Mouse (Mus musculus): ENCODE measurements around the gene Adh6b. TPM values are rescaled to one million over a fixed set of nuclear protein-coding genes. Genes with fewer than 3 reads are reported as not detected.

The Adh6b gene
- polyA plus RNA-seq, 1 experiment, result not detected

GRCm38 (mm10) chr3:138405840-138406239 is 64.3 kb downstream of the Adh6b start:
- H3K36me3 ChIP-seq (ENCODE audit: control insufficient read depth, insufficient read depth), result no peaks in the 10 kb centered on the region
- no peaks in the 10 kb centered on the region for H3K79me3 ChIP-seq (ENCODE audit: low read depth)
- no peak overlapping the region for H3K4me3 ChIP-seq (ENCODE audit: insufficient read depth, poor library complexity, severe bottlenecking)
- H3K79me2 ChIP-seq (ENCODE audit: control insufficient read depth, insufficient read depth), result no peaks in the 10 kb centered on the region
- no peak overlapping the region for H3ac ChIP-seq (ENCODE audit: control insufficient read depth, insufficient read length, low read depth)
- TF ChIP-seq MYOG (IDR thresholded peaks at IDR 0.05; ENCODE audit: control insufficient read depth, extremely low read depth, insufficient read length) (no peak), CEBPB (IDR thresholded peaks at IDR 0.05; ENCODE audit: low read depth) (no peak), USF1 (IDR thresholded peaks at IDR 0.05; ENCODE audit: low read depth) (no peak), MAX (IDR thresholded peaks at IDR 0.05) (no peak), MYOD1 (IDR thresholded peaks at IDR 0.05; ENCODE audit: control insufficient read depth, insufficient read length, low read depth) (no peak), FOSL1 (IDR thresholded peaks at IDR 0.05; ENCODE audit: insufficient read depth, low read length, poor library complexity, severe bottlenecking) (no peak), CTCF (IDR thresholded peaks at IDR 0.05; ENCODE audit: control insufficient read depth, insufficient read depth, insufficient read length) (no peak)
- H3K27me3 ChIP-seq (ENCODE audit: control insufficient read depth, insufficient read depth, insufficient read length), result no peaks in the 10 kb centered on the region

- no peaks in the 10 kb centered on the region for H3K36me3 ChIP-seq (ENCODE audit: control insufficient read depth, insufficient read depth)
- H3K4me3 ChIP-seq (ENCODE audit: insufficient read depth, poor library complexity, severe bottlenecking), result no peak overlapping the region
- no peaks in the 10 kb centered on the region for H3K79me3 ChIP-seq (ENCODE audit: low read depth)
- H3ac ChIP-seq (ENCODE audit: control insufficient read depth, insufficient read length, low read depth), result no peak overlapping the region
- no peaks in the 10 kb centered on the region for H3K79me2 ChIP-seq (ENCODE audit: control insufficient read depth, insufficient read depth)
- TF ChIP-seq USF1 (IDR thresholded peaks at IDR 0.05; ENCODE audit: low read depth) (no peak), CEBPB (IDR thresholded peaks at IDR 0.05; ENCODE audit: low read depth) (no peak), MYOG (IDR thresholded peaks at IDR 0.05; ENCODE audit: control insufficient read depth, extremely low read depth, insufficient read length) (no peak), CTCF (IDR thresholded peaks at IDR 0.05; ENCODE audit: control insufficient read depth, insufficient read depth, insufficient read length) (no peak), MYOD1 (IDR thresholded peaks at IDR 0.05; ENCODE audit: control insufficient read depth, insufficient read length, low read depth) (no peak)
- H3K27me3 ChIP-seq (ENCODE audit: control insufficient read depth, insufficient read depth, insufficient read length), result no peaks in the 10 kb centered on the region
Measured at GRCm38 (mm10) chr3:138407920-138408319, 66.3 kb downstream of the Adh6b start.

Other genes starting within 250 kb of the Adh6b start
- gene Trmt10a, start 198.3 kb upstream of the Adh6b start, polyA plus RNA-seq (2012; fragmentation: generic; extraction: Trizol), result 6.8 TPM
- gene Mttp, start 196.8 kb upstream of the Adh6b start, polyA plus RNA-seq (2012; fragmentation: generic; extraction: Trizol), result 1.2 TPM
- not detected for gene 4930579F01Rik, start 147.9 kb upstream of the Adh6b start, polyA plus RNA-seq (2012; fragmentation: generic; extraction: Trizol)
- 4.9 TPM for gene Adh7, start 124.0 kb upstream of the Adh6b start, polyA plus RNA-seq (2012; fragmentation: generic; extraction: Trizol)
- gene Adh1, start 80.8 kb upstream of the Adh6b start, polyA plus RNA-seq (2012; fragmentation: generic; extraction: Trizol), result 0.05 TPM
- not detected for gene Adh6a, start 28.5 kb upstream of the Adh6b start, polyA plus RNA-seq (2012; fragmentation: generic; extraction: Trizol)
- gene Adh4, start 73.7 kb downstream of the Adh6b start, polyA plus RNA-seq (2012; fragmentation: generic; extraction: Trizol), result not detected
- 91.5 TPM for gene Adh5, start 101.3 kb downstream of the Adh6b start, polyA plus RNA-seq (2012; fragmentation: generic; extraction: Trizol)
- gene Metap1, start 147.7 kb downstream of the Adh6b start, polyA plus RNA-seq (2012; fragmentation: generic; extraction: Trizol), result 32.2 TPM
- gene Eif4e, start 184.4 kb downstream of the Adh6b start, polyA plus RNA-seq (2012; fragmentation: generic; extraction: Trizol), result 134 TPM